Mouse (Mus musculus) testis, adult 2 months (tissue): ENCODE data around the gene Smc3.

Experiments
- CTCF ChIP-seq: fragments of 200-500 bp; IDR thresholded peaks from 2 replicates; pipeline ENCODE4 v1.5.1; 2012; ENCODE audit warnings: low read depth, mild to moderate bottlenecking, inconsistent platforms, low read length, moderate library complexity; ENCODE audit not compliant: control insufficient read depth, insufficient read depth, insufficient replicate concordance
- POLR2A ChIP-seq: fragments of 200-500 bp; IDR thresholded peaks from 2 replicates; pipeline ENCODE4 v1.6.1; 2012; ENCODE audit warnings: low read depth, mild to moderate bottlenecking, inconsistent platforms, low read length, moderate library complexity; ENCODE audit not compliant: control insufficient read depth

GRCm38 (mm10) chr19:53679981-53680380 is 79.8 kb downstream of the Smc3 start:
- TF ChIP-seq CTCF, result no peak
- TF ChIP-seq POLR2A, result no peak
